Mouse (Mus musculus): Measurements from ENCODE around the gene Olfm3. TPM values are rescaled to one million over a fixed set of nuclear protein-coding genes. Genes with fewer than 3 reads are reported as not detected.

Gene Olfm3
- polyA plus RNA-seq (2015; fragmentation: Nextera tagmentation; extraction: Ambion mirVana), result 0.13 and 0.24 TPM in 2 replicates

DNA sequence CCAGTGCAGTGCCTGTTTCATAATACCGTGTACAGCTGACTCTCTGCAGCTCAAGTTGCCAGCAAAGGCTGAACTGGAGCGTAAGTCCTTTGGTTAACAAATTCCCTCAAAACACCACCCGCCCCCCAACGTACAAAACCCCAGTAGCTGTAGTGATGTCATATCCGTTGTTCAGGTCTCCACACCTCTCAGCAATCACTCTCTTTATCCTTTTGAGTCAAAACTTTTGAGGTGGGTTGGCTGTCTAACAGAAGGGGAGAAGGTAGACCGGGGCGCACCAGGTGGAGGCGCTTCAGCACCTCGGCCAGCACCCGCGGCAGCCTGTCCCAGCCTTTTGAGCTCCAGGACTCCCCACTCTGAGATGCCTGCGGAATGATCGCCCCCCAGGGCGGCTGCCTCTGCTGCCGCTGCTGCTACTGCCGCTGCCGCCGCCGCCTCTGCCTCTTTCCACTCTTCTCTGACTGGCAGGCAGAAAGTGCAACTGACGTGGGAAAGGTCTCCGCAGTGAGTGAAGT lies at the start of gene Olfm3:
Gene Olfm3, plus strand, starts transcription at position 155 of the 515 bp plus-strand sequence.
- H3K9ac ChIP-seq (ENCODE audit: low read length), result no peak within 1 kb of the TSS
- no peaks in the 10 kb centered on the region for H3K9me3 ChIP-seq (replicated peaks; ENCODE audit: control insufficient read depth, low read length)
- no peak within 1 kb of the TSS for H3K27ac ChIP-seq (ENCODE audit: low read length)
- H3K27me3 ChIP-seq (ENCODE audit: control insufficient read depth, insufficient read depth, low read length), result no peaks in the 10 kb centered on the region
- H3K4me1 ChIP-seq (ENCODE audit: control insufficient read depth, insufficient read depth, low read length), result no peaks in the 10 kb centered on the region; the same call in 1 of the 2 replicates
- no peaks in the 10 kb centered on the region for H3K36me3 ChIP-seq (ENCODE audit: control insufficient read depth, insufficient read depth, low read length)
- H3K4me3 ChIP-seq (replicated peaks; ENCODE audit: low read length), result 0 out of 2 replicates have a peak within 1 kb of the TSS, but pooled peaks have one; percentile 10
- ATAC-seq (ENCODE audit: insufficient read depth, low FRiP score), result no peak
- peak within 1 kb of the TSS; percentile 19; the same call in 1 of the 2 replicates for H3K4me2 ChIP-seq (ENCODE audit: low read depth, low read length)
- WGBS, result 6% methylated on average over 21 of the region's 21 CpGs

DNA sequence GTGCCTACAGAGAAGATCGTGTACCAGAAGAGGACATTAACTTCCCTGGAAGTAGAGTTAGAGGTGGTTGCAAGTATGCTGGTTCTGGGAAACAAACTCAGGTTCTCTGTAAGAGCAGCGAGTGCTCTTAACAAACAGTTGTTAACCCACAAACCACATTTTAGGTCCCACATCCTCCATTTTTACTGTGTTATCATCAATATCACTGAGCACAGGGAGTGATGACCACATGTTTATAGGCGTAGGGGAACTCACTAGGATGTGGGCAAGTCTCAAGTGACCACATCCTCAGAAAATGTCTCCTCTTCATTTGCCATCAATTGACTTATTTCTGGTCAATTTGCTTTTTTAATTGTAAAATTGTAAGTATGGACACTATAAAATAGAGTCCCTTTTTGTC lies 14.1 kb upstream of the Olfm3 start:
- Histone ChIP-seq H3K4me2 (ENCODE audit: low read depth, low read length) (no peak overlapping the region), H3K4me3 (replicated peaks; ENCODE audit: low read length) (no peak overlapping the region), H3K9ac (ENCODE audit: low read length) (no peak overlapping the region), H3K27ac (ENCODE audit: low read length) (no peak overlapping the region), H3K36me3 (ENCODE audit: control insufficient read depth, insufficient read depth, low read length) (no peaks in the 10 kb centered on the region), H3K9me3 (replicated peaks; ENCODE audit: control insufficient read depth, low read length) (no peaks in the 10 kb centered on the region), H3K4me1 (ENCODE audit: control insufficient read depth, insufficient read depth, low read length) (no peaks in the 10 kb centered on the region), H3K27me3 (ENCODE audit: control insufficient read depth, insufficient read depth, low read length) (no peaks in the 10 kb centered on the region)
- ATAC-seq (ENCODE audit: insufficient read depth, low FRiP score), result no peak
- 71% methylated on average over 3 of the region's 3 CpGs for WGBS

DNA sequence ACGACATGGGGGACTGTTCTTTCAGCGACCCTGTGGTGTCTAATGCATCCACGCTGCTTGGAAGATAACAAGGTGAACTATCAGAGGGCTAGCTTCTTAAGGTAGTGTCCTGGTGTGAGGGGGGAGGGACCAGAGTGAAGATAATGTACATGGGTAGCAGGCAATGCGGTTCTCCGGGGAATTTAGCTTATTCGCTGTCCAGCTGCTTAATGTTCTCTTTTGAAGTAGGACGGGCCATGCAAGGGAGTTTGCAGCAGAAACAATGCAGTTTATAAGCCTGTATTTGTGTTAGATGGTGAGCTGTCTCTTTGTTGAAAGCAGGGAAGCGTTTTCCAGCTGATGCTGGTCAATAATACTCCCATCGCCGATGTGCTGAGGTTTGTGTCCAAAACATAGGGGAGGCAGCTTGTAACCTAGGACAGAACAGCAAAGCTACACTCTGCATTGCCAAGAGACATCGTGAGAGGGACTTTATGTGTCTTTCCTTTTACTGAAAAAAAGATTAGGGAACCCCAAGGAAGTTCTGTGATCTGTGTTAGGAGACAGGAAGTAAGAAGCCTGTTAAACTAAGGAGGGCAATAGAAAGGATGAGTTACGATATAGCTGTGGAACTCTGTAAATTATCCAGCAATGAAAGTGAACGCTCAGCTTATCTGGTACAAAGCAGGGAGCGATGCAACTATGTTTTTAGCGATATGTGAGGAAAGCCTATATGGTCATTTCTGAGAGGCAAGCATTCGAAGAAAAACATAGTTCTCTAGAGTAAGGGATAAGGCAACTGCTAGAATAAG lies 950 bp downstream of the Olfm3 start:
- H3K4me2 ChIP-seq (ENCODE audit: low read depth, low read length), result peak overlapping the region; percentile 19; the same call in 1 of the 2 replicates
- no peaks in the 10 kb centered on the region for H3K9me3 ChIP-seq (replicated peaks; ENCODE audit: control insufficient read depth, low read length)
- no peaks in the 10 kb centered on the region for H3K36me3 ChIP-seq (ENCODE audit: control insufficient read depth, insufficient read depth, low read length)
- no peak overlapping the region for H3K27ac ChIP-seq (ENCODE audit: low read length)
- H3K27me3 ChIP-seq (ENCODE audit: control insufficient read depth, insufficient read depth, low read length), result no peaks in the 10 kb centered on the region
- H3K4me1 ChIP-seq (ENCODE audit: control insufficient read depth, insufficient read depth, low read length), result no peaks in the 10 kb centered on the region; the same call in 1 of the 2 replicates
- H3K9ac ChIP-seq (ENCODE audit: low read length), result no peak overlapping the region
- no peak overlapping the region for H3K4me3 ChIP-seq (replicated peaks; ENCODE audit: low read length)
- no peak for ATAC-seq (ENCODE audit: insufficient read depth, low FRiP score)
- 24% methylated on average over 16 of the region's 16 CpGs for WGBS

DNA sequence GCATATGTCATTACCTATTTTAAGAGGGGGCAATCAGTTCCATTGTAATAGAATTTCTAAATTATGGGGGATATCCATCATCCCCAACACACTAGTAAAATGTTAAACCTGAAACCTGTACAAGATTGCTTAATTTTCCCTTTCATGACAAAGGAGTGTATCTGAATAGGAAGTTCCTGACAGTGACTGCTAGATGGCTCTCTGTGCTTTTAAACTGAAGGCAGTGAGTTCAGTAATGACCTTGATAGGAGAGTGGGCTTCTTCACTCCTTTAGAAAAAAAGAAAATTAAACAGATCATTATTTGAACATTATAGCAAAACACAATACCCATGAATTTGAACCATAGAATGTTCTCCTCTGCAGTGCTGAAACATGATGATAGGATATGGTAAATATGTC lies 3.7 kb downstream of the Olfm3 start:
- ATAC-seq (ENCODE audit: insufficient read depth, low FRiP score), result no peak
- Histone ChIP-seq H3K4me2 (ENCODE audit: low read depth, low read length) (no peak overlapping the region), H3K36me3 (ENCODE audit: control insufficient read depth, insufficient read depth, low read length) (no peaks in the 10 kb centered on the region), H3K27me3 (ENCODE audit: control insufficient read depth, insufficient read depth, low read length) (no peaks in the 10 kb centered on the region), H3K9me3 (replicated peaks; ENCODE audit: control insufficient read depth, low read length) (no peaks in the 10 kb centered on the region), H3K4me1 (ENCODE audit: control insufficient read depth, insufficient read depth, low read length) (no peaks in the 10 kb centered on the region; the same call in 1 of the 2 replicates), H3K4me3 (replicated peaks; ENCODE audit: low read length) (no peak overlapping the region), H3K9ac (ENCODE audit: low read length) (no peak overlapping the region), H3K27ac (ENCODE audit: low read length) (no peak overlapping the region)

DNA sequence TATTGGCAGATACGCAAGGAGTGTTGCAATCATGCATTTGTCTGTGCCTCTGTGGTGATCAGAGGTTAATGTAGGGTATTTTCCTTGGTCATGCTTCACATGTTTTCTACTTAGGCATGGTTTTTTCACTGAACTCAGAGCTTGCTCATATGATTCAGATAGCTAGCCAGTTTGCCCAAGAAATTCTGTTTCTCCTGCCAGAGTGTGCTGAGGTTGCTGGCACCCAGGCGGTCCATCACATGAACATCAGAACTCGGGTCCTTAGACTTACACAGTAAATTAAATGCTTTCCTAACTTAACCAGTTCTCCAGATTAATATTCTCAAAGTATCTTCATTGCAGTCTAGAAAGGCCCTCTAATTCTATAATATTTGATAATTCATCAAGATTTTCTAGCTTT lies 5.0 kb downstream of the Olfm3 start:
- Histone ChIP-seq H3K27ac (ENCODE audit: low read length) (no peak overlapping the region), H3K4me2 (ENCODE audit: low read depth, low read length) (no peak overlapping the region), H3K27me3 (ENCODE audit: control insufficient read depth, insufficient read depth, low read length) (no peaks in the 10 kb centered on the region), H3K9me3 (replicated peaks; ENCODE audit: control insufficient read depth, low read length) (no peaks in the 10 kb centered on the region), H3K9ac (ENCODE audit: low read length) (no peak overlapping the region), H3K4me1 (ENCODE audit: control insufficient read depth, insufficient read depth, low read length) (no peaks in the 10 kb centered on the region; the same call in 1 of the 2 replicates), H3K4me3 (replicated peaks; ENCODE audit: low read length) (no peak overlapping the region), H3K36me3 (ENCODE audit: control insufficient read depth, insufficient read depth, low read length) (no peaks in the 10 kb centered on the region)
- no peak for ATAC-seq (ENCODE audit: insufficient read depth, low FRiP score)
- 79% methylated on average over 3 of the region's 3 CpGs for WGBS

DNA sequence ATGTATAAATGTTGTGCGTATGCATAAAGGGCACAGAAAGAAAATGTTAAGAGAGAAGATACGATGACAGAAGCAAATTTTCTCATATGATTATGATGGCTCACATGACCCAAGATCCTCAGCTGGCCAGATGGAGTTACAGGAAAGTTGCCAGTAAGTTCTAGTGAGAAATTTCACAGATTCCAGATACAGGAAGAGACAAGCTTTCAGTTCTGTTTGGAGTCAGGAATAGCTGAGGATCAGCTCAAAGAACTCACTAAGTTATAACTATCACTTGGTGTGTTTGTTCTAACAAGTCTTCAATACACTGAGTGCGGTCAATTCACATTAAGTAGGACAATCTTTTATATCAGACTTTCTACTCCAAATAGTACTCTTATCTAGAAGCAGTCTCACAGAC lies 16.2 kb downstream of the Olfm3 start:
- Histone ChIP-seq H3K27me3 (ENCODE audit: control insufficient read depth, insufficient read depth, low read length) (no peaks in the 10 kb centered on the region), H3K27ac (ENCODE audit: low read length) (no peak overlapping the region), H3K4me2 (ENCODE audit: low read depth, low read length) (no peak overlapping the region), H3K36me3 (ENCODE audit: control insufficient read depth, insufficient read depth, low read length) (no peaks in the 10 kb centered on the region), H3K4me1 (ENCODE audit: control insufficient read depth, insufficient read depth, low read length) (no peaks in the 10 kb centered on the region), H3K4me3 (replicated peaks; ENCODE audit: low read length) (no peak overlapping the region), H3K9me3 (replicated peaks; ENCODE audit: control insufficient read depth, low read length) (no peaks in the 10 kb centered on the region), H3K9ac (ENCODE audit: low read length) (no peak overlapping the region)
- 76% methylated on average over 3 of the region's 3 CpGs for WGBS
- ATAC-seq (ENCODE audit: insufficient read depth, low FRiP score), result no peak

DNA sequence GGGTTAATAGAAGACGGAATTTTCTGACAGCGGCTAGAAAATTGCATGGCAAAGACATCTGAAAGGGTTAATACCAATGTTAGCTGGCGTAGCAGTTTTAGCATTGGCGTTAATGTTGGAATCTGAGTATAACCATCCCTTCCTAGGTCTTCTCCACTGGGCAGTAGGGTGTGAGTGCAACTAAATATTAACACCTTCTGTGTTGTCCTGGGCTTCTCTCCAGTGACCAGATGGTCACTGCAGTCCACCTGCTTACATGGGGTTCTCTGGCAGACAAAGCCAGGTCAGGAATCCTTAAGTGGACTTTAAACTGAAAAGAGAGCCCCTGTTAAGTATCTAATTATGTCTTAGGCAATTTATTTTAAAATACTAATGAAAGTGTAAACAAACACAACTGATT lies 25.7 kb downstream of the Olfm3 start:
- H3K27ac ChIP-seq (ENCODE audit: low read length), result no peak overlapping the region
- no peak overlapping the region for H3K9ac ChIP-seq (ENCODE audit: low read length)
- ATAC-seq (ENCODE audit: insufficient read depth, low FRiP score), result no peak
- 63% methylated on average over 4 of the region's 4 CpGs for WGBS
- H3K36me3 ChIP-seq (ENCODE audit: control insufficient read depth, insufficient read depth, low read length), result no peaks in the 10 kb centered on the region
- no peak overlapping the region for H3K4me2 ChIP-seq (ENCODE audit: low read depth, low read length)
- H3K4me3 ChIP-seq (replicated peaks; ENCODE audit: low read length), result no peak overlapping the region
- no peaks in the 10 kb centered on the region for H3K27me3 ChIP-seq (ENCODE audit: control insufficient read depth, insufficient read depth, low read length)
- no peaks in the 10 kb centered on the region for H3K4me1 ChIP-seq (ENCODE audit: control insufficient read depth, insufficient read depth, low read length)
- H3K9me3 ChIP-seq (replicated peaks; ENCODE audit: control insufficient read depth, low read length), result no peaks in the 10 kb centered on the region

DNA sequence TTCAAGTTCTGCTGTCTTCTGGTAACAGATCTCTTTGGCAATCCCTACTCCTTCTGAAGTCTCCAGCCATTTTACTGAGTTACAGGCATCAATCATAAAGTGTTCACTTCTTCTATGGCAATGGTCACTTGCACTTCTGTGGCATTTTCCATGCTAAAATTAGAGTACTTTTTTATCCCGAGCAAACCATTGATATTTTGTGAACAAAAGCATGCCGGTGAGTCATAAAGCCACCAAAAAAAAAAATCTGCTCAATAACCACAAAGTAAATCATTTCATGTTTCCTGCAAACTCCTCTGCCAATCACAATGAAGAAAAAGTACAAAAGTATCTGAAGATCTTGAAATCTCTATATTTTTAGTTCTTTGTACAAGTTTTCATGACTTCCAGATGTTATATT lies 26.5 kb downstream of the Olfm3 start:
- WGBS, result 59% methylated on average over 2 of the region's 2 CpGs
- Histone ChIP-seq H3K4me2 (ENCODE audit: low read depth, low read length) (no peak overlapping the region), H3K36me3 (ENCODE audit: control insufficient read depth, insufficient read depth, low read length) (no peaks in the 10 kb centered on the region), H3K27me3 (ENCODE audit: control insufficient read depth, insufficient read depth, low read length) (no peaks in the 10 kb centered on the region), H3K4me3 (replicated peaks; ENCODE audit: low read length) (no peak overlapping the region), H3K9ac (ENCODE audit: low read length) (no peak overlapping the region), H3K27ac (ENCODE audit: low read length) (no peak overlapping the region), H3K9me3 (replicated peaks; ENCODE audit: control insufficient read depth, low read length) (no peaks in the 10 kb centered on the region), H3K4me1 (ENCODE audit: control insufficient read depth, insufficient read depth, low read length) (no peaks in the 10 kb centered on the region)
- no peak for ATAC-seq (ENCODE audit: insufficient read depth, low FRiP score)

DNA sequence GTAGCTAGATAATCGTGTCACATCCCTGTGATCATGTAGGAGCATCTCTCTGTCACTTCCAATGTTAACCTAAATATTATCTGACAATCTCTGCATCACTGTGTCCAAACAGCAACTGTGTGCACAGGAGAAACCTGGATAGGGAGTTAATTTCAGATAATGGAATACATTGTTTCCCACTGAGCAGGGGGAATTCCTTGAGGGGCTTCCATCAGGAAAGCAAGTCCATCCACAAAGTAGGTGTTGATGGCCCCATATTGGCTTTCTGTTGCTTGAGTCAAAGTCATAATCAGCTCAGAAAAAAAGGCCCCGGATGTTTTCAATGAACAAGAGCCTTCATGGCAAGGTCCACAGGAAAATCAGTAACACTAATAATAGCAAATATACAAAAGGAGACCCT lies 26.9 kb downstream of the Olfm3 start:
- H3K4me1 ChIP-seq (ENCODE audit: control insufficient read depth, insufficient read depth, low read length), result no peaks in the 10 kb centered on the region
- H3K36me3 ChIP-seq (ENCODE audit: control insufficient read depth, insufficient read depth, low read length), result no peaks in the 10 kb centered on the region
- no peak overlapping the region for H3K4me2 ChIP-seq (ENCODE audit: low read depth, low read length)
- no peaks in the 10 kb centered on the region for H3K27me3 ChIP-seq (ENCODE audit: control insufficient read depth, insufficient read depth, low read length)
- no peak overlapping the region for H3K27ac ChIP-seq (ENCODE audit: low read length)
- no peak overlapping the region for H3K4me3 ChIP-seq (replicated peaks; ENCODE audit: low read length)
- no peak overlapping the region for H3K9ac ChIP-seq (ENCODE audit: low read length)
- no peaks in the 10 kb centered on the region for H3K9me3 ChIP-seq (replicated peaks; ENCODE audit: control insufficient read depth, low read length)
- WGBS, result 67% methylated on average over 2 of the region's 2 CpGs
- no peak for ATAC-seq (ENCODE audit: insufficient read depth, low FRiP score)

Measured in stomach, embryonic 16.5 days (tissue).